Mouse (Mus musculus) liver, adult 2 months (tissue): ENCODE data around the gene Obp1b.

Experiments
- CTCF ChIP-seq: fragments of 200-500 bp; IDR thresholded peaks from 2 replicates; pipeline ENCODE4 v1.5.1; 2011; ENCODE audit warnings: low read depth, low read length, control low read depth
- POLR2A ChIP-seq: fragments of 200-500 bp; IDR thresholded peaks from 2 replicates; pipeline ENCODE4 v1.6.1; 2011; ENCODE audit warnings: low read length, control low read depth; ENCODE audit not compliant: insufficient read depth; ENCODE audit errors: extremely low read depth

DNA sequence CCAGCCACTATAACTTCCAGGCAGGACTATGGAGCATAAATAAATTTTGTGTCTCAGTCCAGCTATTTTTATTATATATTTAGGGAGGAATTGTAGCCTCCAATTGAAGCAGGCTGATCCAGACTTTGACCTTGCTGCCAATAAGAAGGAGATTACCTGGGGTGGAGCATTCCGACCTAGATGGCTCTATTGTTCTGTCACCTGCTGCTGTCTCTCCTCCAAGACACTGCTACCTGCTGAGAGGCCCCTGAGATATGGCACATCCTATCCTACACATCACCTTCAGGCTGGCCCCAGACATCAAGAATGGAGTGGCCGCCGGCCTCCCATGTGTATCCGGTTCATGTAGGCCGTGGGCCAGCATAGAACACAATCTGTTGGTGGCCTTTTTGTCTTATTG lies 16.3 kb downstream of the Obp1b start:
- TF ChIP-seq POLR2A: no peak
- TF ChIP-seq CTCF: no peak
